Mouse (Mus musculus) erythroblast, embryonic 14.5 days (primary cell): ENCODE results near the gene Gm5414. TPM values are rescaled to one million over a fixed set of nuclear protein-coding genes. Genes with fewer than 3 reads are reported as not detected.

Experiments
- H3K27me3 ChIP-seq: 2 replicates; pipeline ENCODE4 v1.6.1; 2012; ENCODE audit warnings: inconsistent platforms; ENCODE audit not compliant: control insufficient read depth
- H3K36me3 ChIP-seq: 2 replicates; pipeline ENCODE4 v1.6.1; 2012; ENCODE audit warnings: mild to moderate bottlenecking, inconsistent platforms; ENCODE audit not compliant: control insufficient read depth
- H3K4me1 ChIP-seq: 2 replicates; pipeline ENCODE4 v1.6.1; 2012; ENCODE audit warnings: inconsistent platforms; ENCODE audit not compliant: control insufficient read depth
- H3K4me3 ChIP-seq: replicated peaks from 2 replicates; pipeline ENCODE3; 2012; ENCODE audit warnings: moderate library complexity, mild to moderate bottlenecking, inconsistent platforms
- H3K9me3 ChIP-seq: 2 replicates; pipeline ENCODE4 v1.6.1; 2012; ENCODE audit warnings: low read length, inconsistent platforms, mixed read lengths; ENCODE audit not compliant: control insufficient read depth
- GATA1 ChIP-seq: IDR thresholded peaks from 2 replicates; pipeline ENCODE4 v1.6.1; 2012; ENCODE audit warnings: low read length, inconsistent platforms, mixed read lengths
- TAL1 ChIP-seq: IDR thresholded peaks from 3 replicates; pipeline ENCODE4 v1.6.1; 2012; ENCODE audit warnings: low read length, inconsistent platforms, mixed read lengths
- polyA plus RNA-seq: library from polyadenylated mRNA; stranded (reverse); fragments of >175 nt; gene quantifications from 2 replicates; pipeline ENCODE4 v1.2.3, GENCODE M21; 2012

Gm5414 gene
- polyA plus RNA-seq = not detected in 2 replicates

- Histone ChIP-seq H3K36me3 (no peaks in the 10 kb centered on the region), H3K4me3 (no peak within 1 kb of the TSS), H3K9me3 (no peaks in the 10 kb centered on the region), H3K4me1 (no peaks in the 10 kb centered on the region), H3K27me3 (no peaks in the 10 kb centered on the region)
- TF ChIP-seq TAL1 (no peak), GATA1 (no peak)
These were observed at the start of gene Gm5414 for GRCm38 (mm10) chr15:101627884-101628283. Gene Gm5414 (minus strand): TSS chr15:101628188.

GRCm38 (mm10) chr15:101675978-101676377, 48.0 kb upstream of the Gm5414 start:
- no peaks in the 10 kb centered on the region for H3K27me3 ChIP-seq
- H3K9me3 ChIP-seq = no peaks in the 10 kb centered on the region
- no peaks in the 10 kb centered on the region for H3K36me3 ChIP-seq
- H3K4me1 ChIP-seq = no peaks in the 10 kb centered on the region
- no peak overlapping the region for H3K4me3 ChIP-seq
- no peak for TF ChIP-seq GATA1
- no peak for TF ChIP-seq TAL1

GRCm38 (mm10) chr15:101652736-101653265, 24.8 kb upstream of the Gm5414 start:
- TF ChIP-seq TAL1 (no peak), GATA1 (no peak)
- Histone ChIP-seq H3K4me1 (no peaks in the 10 kb centered on the region), H3K27me3 (no peaks in the 10 kb centered on the region), H3K9me3 (0 out of 2 replicates have a peak, but pooled peaks cover 2% of the 10 kb centered on the region), H3K36me3 (no peaks in the 10 kb centered on the region), H3K4me3 (no peak overlapping the region)

- H3K27me3 ChIP-seq = no peaks in the 10 kb centered on the region
- H3K9me3 ChIP-seq = no peaks in the 10 kb centered on the region
- H3K36me3 ChIP-seq = no peaks in the 10 kb centered on the region
- H3K4me3 ChIP-seq = no peak within 1 kb of the TSS
- no peaks in the 10 kb centered on the region for H3K4me1 ChIP-seq
- no peak for TF ChIP-seq TAL1
- TF ChIP-seq GATA1 = no peak
These were observed 19.3 kb upstream of the Gm5414 start, which contains the start of gene Gm5478 for GRCm38 (mm10) chr15:101647280-101647679. Gene Gm5478 (minus strand): TSS chr15:101647380.

GRCm38 (mm10) chr15:101599123-101599522, 28.9 kb downstream of the Gm5414 start:
- TF ChIP-seq TAL1 (no peak), GATA1 (no peak)
- no peaks in the 10 kb centered on the region for H3K9me3 ChIP-seq
- H3K27me3 ChIP-seq = no peaks in the 10 kb centered on the region
- H3K4me1 ChIP-seq = no peaks in the 10 kb centered on the region
- H3K36me3 ChIP-seq = no peaks in the 10 kb centered on the region
- no peak overlapping the region for H3K4me3 ChIP-seq

DNA sequence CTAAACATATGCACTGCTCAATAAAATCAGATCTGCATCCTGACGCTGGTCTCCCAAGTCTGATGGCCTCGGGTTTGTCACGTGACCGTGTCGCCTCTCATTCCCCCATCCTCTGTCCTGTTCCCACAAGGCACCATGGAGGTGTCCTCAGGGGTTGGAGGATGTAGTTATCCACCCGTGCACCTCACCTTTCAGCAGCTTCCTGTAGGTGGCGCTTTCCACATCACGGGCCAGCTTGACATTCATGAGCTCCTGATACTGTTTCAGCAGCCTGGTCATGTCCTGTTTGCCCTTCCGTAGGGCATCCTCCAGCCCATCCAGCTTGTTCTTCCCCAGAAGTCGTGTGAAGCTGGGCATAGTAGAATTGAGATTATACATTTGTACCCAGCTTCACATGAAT, 39.8 kb downstream of the Gm5414 start:
- Histone ChIP-seq H3K4me3 (no peak overlapping the region), H3K4me1 (no peaks in the 10 kb centered on the region), H3K27me3 (no peaks in the 10 kb centered on the region), H3K36me3 (no peaks in the 10 kb centered on the region), H3K9me3 (no peaks in the 10 kb centered on the region)
- TF ChIP-seq TAL1 (no peak), GATA1 (no peak)

- Histone ChIP-seq H3K4me1 (no peaks in the 10 kb centered on the region), H3K36me3 (no peaks in the 10 kb centered on the region), H3K9me3 (no peaks in the 10 kb centered on the region), H3K27me3 (0 out of 2 replicates have a peak, but pooled peaks cover 2% of the 10 kb centered on the region), H3K4me3 (no peak overlapping the region)
- TF ChIP-seq GATA1 (no peak), TAL1 (no peak)
These were observed 43.5 kb downstream of the Gm5414 start for GRCm38 (mm10) chr15:101584456-101584855.

- Histone ChIP-seq H3K9me3 (no peaks in the 10 kb centered on the region), H3K27me3 (0 out of 2 replicates have a peak, but pooled peaks cover 2% of the 10 kb centered on the region), H3K4me1 (no peaks in the 10 kb centered on the region), H3K4me3 (no peak overlapping the region), H3K36me3 (no peaks in the 10 kb centered on the region)
- TF ChIP-seq TAL1 (no peak), GATA1 (no peak)
These were observed 44.6 kb downstream of the Gm5414 start for GRCm38 (mm10) chr15:101583211-101583965.

GRCm38 (mm10) chr15:101581701-101582100, 46.3 kb downstream of the Gm5414 start:
- H3K27me3 ChIP-seq = 0 out of 2 replicates have a peak, but pooled peaks cover 2% of the 10 kb centered on the region
- no peak overlapping the region for H3K4me3 ChIP-seq
- H3K36me3 ChIP-seq = no peaks in the 10 kb centered on the region
- no peak for TF ChIP-seq GATA1
- no peak for TF ChIP-seq TAL1
- H3K4me1 ChIP-seq = no peaks in the 10 kb centered on the region
- H3K9me3 ChIP-seq = no peaks in the 10 kb centered on the region

- Histone ChIP-seq H3K27me3 (no peaks in the 10 kb centered on the region), H3K9me3 (no peaks in the 10 kb centered on the region), H3K4me1 (no peaks in the 10 kb centered on the region), H3K4me3 (no peak overlapping the region), H3K36me3 (no peaks in the 10 kb centered on the region)
- no peak for TF ChIP-seq GATA1
- TF ChIP-seq TAL1 = no peak
These were observed 52.5 kb downstream of the Gm5414 start for GRCm38 (mm10) chr15:101575506-101575905.

Other genes with a start within 250 kb of the Gm5414 start
- gene Krt7, start 217.1 kb downstream of the Gm5414 start, polyA plus RNA-seq = not detected in 2 replicates
- not detected in 2 replicates for gene Krt87, start 189.4 kb downstream of the Gm5414 start, polyA plus RNA-seq
- not detected in 2 replicates for gene Krt88, start 180.4 kb downstream of the Gm5414 start, polyA plus RNA-seq
- gene Krt81, start 164.4 kb downstream of the Gm5414 start, polyA plus RNA-seq = not detected in 2 replicates
- gene Krt86, start 154.7 kb downstream of the Gm5414 start, polyA plus RNA-seq = not detected in 2 replicates
- not detected in 2 replicates for gene Krt83, start 136.7 kb downstream of the Gm5414 start, polyA plus RNA-seq
- gene Gm49425, start 110.9 kb downstream of the Gm5414 start, polyA plus RNA-seq = not detected in 2 replicates
- gene Krt84, start 95.4 kb downstream of the Gm5414 start, polyA plus RNA-seq = not detected in 2 replicates
- not detected in 2 replicates for gene Krt82, start 77.5 kb downstream of the Gm5414 start, polyA plus RNA-seq
- not detected in 2 replicates for gene Krt90, start 65.2 kb downstream of the Gm5414 start, polyA plus RNA-seq
- not detected in 2 replicates for gene Krt75, start 54.3 kb downstream of the Gm5414 start, polyA plus RNA-seq
- not detected in 2 replicates for gene Gm5478, start 19.2 kb upstream of the Gm5414 start, polyA plus RNA-seq
- not detected in 2 replicates for gene Krt6b, start 52.1 kb upstream of the Gm5414 start, polyA plus RNA-seq
- gene Krt6a, start 66.1 kb upstream of the Gm5414 start, polyA plus RNA-seq = not detected in 2 replicates
- gene Krt5, start 84.7 kb upstream of the Gm5414 start, polyA plus RNA-seq = not detected in 2 replicates
- gene Krt71, start 114.9 kb upstream of the Gm5414 start, polyA plus RNA-seq = not detected in 2 replicates
- not detected in 2 replicates for gene Krt72, start 158.3 kb upstream of the Gm5414 start, polyA plus RNA-seq
- not detected in 2 replicates for gene Krt73, start 174.2 kb upstream of the Gm5414 start, polyA plus RNA-seq
- not detected in 2 replicates for gene Krt2, start 190.0 kb upstream of the Gm5414 start, polyA plus RNA-seq
- gene Krt1, start 222.6 kb upstream of the Gm5414 start, polyA plus RNA-seq = not detected in 2 replicates
- not detected in 2 replicates for gene Krt77, start 241.5 kb upstream of the Gm5414 start, polyA plus RNA-seq